Mouse (Mus musculus): Measurements from ENCODE around the gene Spp1.

- TF ChIP-seq CTCF (IDR thresholded peaks at IDR 0.05) (peak; percentile 79), EP300 (IDR thresholded peaks at IDR 0.05; ENCODE audit: insufficient read depth, low read depth, low read length) (0 out of 2 replicates have a peak, but pooled peaks have one; percentile 62), POLR2A (IDR thresholded peaks at IDR 0.05; ENCODE audit: insufficient read depth, low read depth, low read length) (no peak)
Observed at GRCm38 (mm10) chr5:104446156-104446555, 11.2 kb downstream of the Spp1 start.

All from heart, adult 2 months (tissue).